Mouse (Mus musculus) embryonic facial prominence, embryonic 11.5 days (tissue): ENCODE results near the gene Nfix. TPM values are rescaled to one million over a fixed set of nuclear protein-coding genes. Genes with fewer than 3 reads are reported as not detected.

Experiments used
- ATAC-seq: fragments of 200-750 bp; cut with Nextera tagmentation; replicated peaks from 2 replicates; pipeline ENCODE4 v1.8.0; 2017; ENCODE audit warnings: low read depth; ENCODE audit not compliant: insufficient number of reproducible peaks, low FRiP score, low TSS enrichment
- DNase-seq: peaks from one replicate; pipeline ENCODE4 v3.0.0-alpha.2; 2015; ENCODE audit warnings: low spot score
- H3K27ac ChIP-seq: fragments of 300-500 bp; sonication (generic); replicated peaks from 2 replicates; pipeline ENCODE4 v1.5.1; 2014; ENCODE audit warnings: mild to moderate bottlenecking, low read depth, low read length, control low read depth
- H3K27me3 ChIP-seq: fragments of 300-500 bp; sonication (generic); 2 replicates; pipeline ENCODE4 v1.6.1; 2014; ENCODE audit warnings: mild to moderate bottlenecking, low read length, moderate library complexity, mixed read lengths; ENCODE audit not compliant: control insufficient read depth, insufficient read depth
- H3K36me3 ChIP-seq: fragments of 300-500 bp; sonication (generic); replicated peaks from 2 replicates; pipeline ENCODE4 v1.6.1; 2014; ENCODE audit warnings: low read depth, mild to moderate bottlenecking, low read length, moderate library complexity, mixed read lengths; ENCODE audit not compliant: control insufficient read depth, insufficient read depth
- H3K4me1 ChIP-seq: fragments of 300-500 bp; sonication (generic); 2 replicates; pipeline ENCODE4 v1.6.1; 2014; ENCODE audit warnings: low read length, mixed read lengths; ENCODE audit not compliant: control insufficient read depth, insufficient read depth
- H3K4me2 ChIP-seq: fragments of 300-500 bp; sonication (generic); 2 replicates; pipeline ENCODE4 v1.6.1; 2014; ENCODE audit warnings: low read depth, mild to moderate bottlenecking, control low read depth, low read length, moderate library complexity
- H3K4me3 ChIP-seq: fragments of 300-500 bp; sonication (generic); 2 replicates; pipeline ENCODE4 v1.5.1; 2014; ENCODE audit warnings: low read depth, low read length, control low read depth
- H3K9ac ChIP-seq: fragments of 300-500 bp; sonication (generic); replicated peaks from 2 replicates; pipeline ENCODE4 v1.6.1; 2014; ENCODE audit warnings: mild to moderate bottlenecking, control low read depth, low read length
- H3K9me3 ChIP-seq: fragments of 300-500 bp; sonication (generic); replicated peaks from 2 replicates; pipeline ENCODE4 v1.6.1; 2016; ENCODE audit warnings: mild to moderate bottlenecking, low read length, inconsistent platforms, mixed read lengths; ENCODE audit not compliant: control insufficient read depth
- WGBS: fragments of 180-500 bp; shearing (Covaris S2); extraction: QIAGEN DNeasy Blood & Tissue Kit; methylation state at CpG from one replicate; pipeline ENCODE4 v1.1.7; 2014; 5-methylcytosine and 5-hydroxymethylcytosine counted together
- polyA plus RNA-seq: library from polyadenylated mRNA; unstranded; fragments of >200 nt; fragmentation: Nextera tagmentation; extraction: Ambion mirVana; gene quantifications from 2 replicates; pipeline ENCODE4 v1.2.1, GENCODE M21; 2014

The Nfix gene
- polyA plus RNA-seq, 1 experiment from 2014 or later = 6.8 TPM

DNA sequence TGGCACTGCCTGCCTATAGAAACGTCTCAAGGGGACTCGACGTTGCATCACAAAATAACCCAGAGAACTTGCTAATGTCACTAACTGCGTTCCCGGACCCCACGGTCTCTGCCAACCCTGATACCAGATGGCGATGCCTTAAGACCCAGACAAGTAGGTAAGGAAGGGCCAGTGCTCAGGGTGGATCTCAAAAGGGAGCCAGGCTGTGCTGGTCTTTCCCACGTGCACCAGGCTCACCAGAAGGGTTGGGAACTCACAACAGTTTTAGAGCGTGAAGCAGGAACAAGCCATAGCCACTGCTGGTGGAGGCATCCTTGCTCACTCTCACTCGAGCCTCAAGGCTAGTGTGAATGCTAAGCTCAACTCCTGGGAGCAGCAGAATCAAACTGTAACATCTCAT, 32.9 kb downstream of the Nfix start:
- H3K4me1 ChIP-seq = peaks cover 9% of the 10 kb centered on the region
- H3K9ac ChIP-seq = no peak overlapping the region

GRCm38 (mm10) chr8:84766422-84766821, 33.7 kb downstream of the Nfix start:
- DNase-seq = no peak
- H3K4me3 ChIP-seq = no peak overlapping the region
- WGBS = 53% methylated on average over 9 of the region's 9 CpGs
- H3K9me3 ChIP-seq = no peaks in the 10 kb centered on the region
- no peak overlapping the region for H3K27ac ChIP-seq
- H3K27me3 ChIP-seq = peaks cover 89% of the 10 kb centered on the region
- H3K36me3 ChIP-seq = no peaks in the 10 kb centered on the region
- peaks cover 9% of the 10 kb centered on the region for H3K4me1 ChIP-seq
- H3K9ac ChIP-seq = no peak overlapping the region
- ATAC-seq = no peak
- no peak overlapping the region for H3K4me2 ChIP-seq

More for the DNA sequence above, 32.9 kb downstream of the Nfix start:
- H3K4me2 ChIP-seq = no peak overlapping the region
- no peaks in the 10 kb centered on the region for H3K36me3 ChIP-seq
- H3K9me3 ChIP-seq = no peaks in the 10 kb centered on the region
- no peak overlapping the region for H3K27ac ChIP-seq
- WGBS = 80% methylated on average over 10 of the region's 10 CpGs
- DNase-seq = no peak
- ATAC-seq = no peak
- peaks cover 92% of the 10 kb centered on the region for H3K27me3 ChIP-seq
- H3K4me3 ChIP-seq = no peak overlapping the region

DNA sequence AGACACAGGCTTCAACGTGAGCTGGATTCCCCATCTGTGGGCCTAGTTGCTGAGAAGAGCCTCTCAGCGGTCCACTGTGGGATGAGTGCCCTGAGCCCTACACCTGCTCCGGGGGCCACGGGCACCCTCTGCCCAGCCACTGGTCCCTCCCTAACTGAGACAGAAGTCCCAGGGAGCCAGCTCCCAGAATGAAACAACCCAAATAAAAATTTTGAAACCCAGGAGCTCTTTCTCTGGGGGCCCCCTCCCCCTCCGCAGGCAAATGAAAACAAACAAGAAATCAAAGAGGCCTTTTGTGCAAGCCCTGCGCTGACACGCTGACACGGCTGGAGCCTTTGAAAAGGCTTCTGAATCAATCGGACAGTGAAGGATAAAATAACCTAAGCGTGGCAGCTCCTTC, 34.5 kb downstream of the Nfix start:
- peaks cover 92% of the 10 kb centered on the region for H3K27me3 ChIP-seq
- no peak for DNase-seq
- H3K36me3 ChIP-seq = no peaks in the 10 kb centered on the region
- no peaks in the 10 kb centered on the region for H3K9me3 ChIP-seq
- ATAC-seq = no peak
- H3K9ac ChIP-seq = no peak overlapping the region; the same call in 1 of the 2 replicates
- H3K4me1 ChIP-seq = peaks cover 12% of the 10 kb centered on the region
- no peak overlapping the region for H3K4me2 ChIP-seq
- no peak overlapping the region for H3K27ac ChIP-seq
- H3K4me3 ChIP-seq = no peak overlapping the region
- WGBS = 8% methylated on average over 10 of the region's 10 CpGs

- no peaks in the 10 kb centered on the region for H3K36me3 ChIP-seq
- ATAC-seq = no peak
- WGBS = 70% methylated on average over 17 of the region's 17 CpGs
- no peak overlapping the region for H3K4me3 ChIP-seq
- H3K9me3 ChIP-seq = no peaks in the 10 kb centered on the region
- H3K27ac ChIP-seq = no peak overlapping the region
- no peak overlapping the region for H3K4me2 ChIP-seq
- H3K27me3 ChIP-seq = peaks cover 89% of the 10 kb centered on the region
- DNase-seq = no peak
- no peak overlapping the region; the same call in 1 of the 2 replicates for H3K9ac ChIP-seq
- peaks cover 8% of the 10 kb centered on the region for H3K4me1 ChIP-seq
Measured at GRCm38 (mm10) chr8:84764870-84765495, 35.2 kb downstream of the Nfix start.

DNA sequence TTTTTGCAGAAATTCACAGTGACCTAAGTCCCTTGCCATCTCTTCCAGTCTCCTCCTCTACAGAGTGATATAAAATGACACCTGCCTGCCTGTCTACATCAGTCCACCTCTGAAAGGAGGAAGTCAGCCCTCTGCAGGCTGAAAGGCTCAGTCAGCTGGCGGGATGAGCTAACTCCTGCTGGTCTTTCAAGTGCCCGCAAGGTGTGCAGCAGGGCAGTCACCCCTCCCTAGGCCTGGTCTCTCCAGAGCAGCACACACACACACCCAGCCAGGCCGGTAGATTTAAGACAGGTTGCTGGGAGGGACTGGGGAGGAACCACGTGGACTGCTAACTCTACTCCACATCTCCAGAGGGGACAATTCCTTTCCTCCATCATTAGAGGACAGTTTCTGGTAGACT, 36.0 kb downstream of the Nfix start:
- H3K27ac ChIP-seq = no peak overlapping the region
- H3K4me1 ChIP-seq = peaks cover 7% of the 10 kb centered on the region
- H3K36me3 ChIP-seq = no peaks in the 10 kb centered on the region
- H3K27me3 ChIP-seq = peaks cover 84% of the 10 kb centered on the region
- DNase-seq = no peak
- H3K4me3 ChIP-seq = no peak overlapping the region
- no peak overlapping the region for H3K9ac ChIP-seq
- H3K9me3 ChIP-seq = no peaks in the 10 kb centered on the region
- no peak overlapping the region for H3K4me2 ChIP-seq
- WGBS = 56% methylated on average over 4 of the region's 4 CpGs
- ATAC-seq = no peak

DNA sequence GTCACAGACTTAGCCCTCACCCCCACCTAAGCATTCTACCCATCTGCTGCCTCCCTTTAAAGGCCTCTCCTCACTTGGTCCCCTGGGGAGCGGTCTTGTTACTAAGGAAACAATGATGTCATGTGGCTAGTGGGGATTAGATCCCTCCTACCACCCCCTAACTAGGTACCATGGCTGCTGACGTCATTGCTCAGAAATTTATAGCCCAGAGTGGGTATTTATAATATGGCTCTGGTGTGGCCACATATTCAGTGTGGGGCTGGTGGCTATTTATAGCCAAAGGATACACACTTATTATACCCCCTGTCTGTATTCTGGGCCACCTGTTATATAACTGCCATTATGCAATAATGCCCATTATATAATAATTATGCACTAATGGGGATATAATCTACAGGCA, 39.2 kb downstream of the Nfix start:
- Histone ChIP-seq H3K4me3 (no peak overlapping the region), H3K36me3 (no peaks in the 10 kb centered on the region), H3K4me2 (no peak overlapping the region), H3K4me1 (peaks cover 7% of the 10 kb centered on the region), H3K27me3 (peaks cover 73% of the 10 kb centered on the region), H3K27ac (no peak overlapping the region), H3K9ac (no peak overlapping the region), H3K9me3 (no peaks in the 10 kb centered on the region)
- ATAC-seq (no peak), DNase-seq (no peak)
- 39% methylated on average over 2 of the region's 2 CpGs for WGBS

GRCm38 (mm10) chr8:84760405-84760805, 39.7 kb downstream of the Nfix start:
- H3K4me1 ChIP-seq = peaks cover 5% of the 10 kb centered on the region
- H3K36me3 ChIP-seq = no peaks in the 10 kb centered on the region
- no peaks in the 10 kb centered on the region for H3K9me3 ChIP-seq
- peaks cover 72% of the 10 kb centered on the region for H3K27me3 ChIP-seq
- ATAC-seq (peak; percentile 15; the same call in 1 of the 2 replicates), DNase-seq (no peak)
- no peak overlapping the region for H3K9ac ChIP-seq
- H3K4me3 ChIP-seq = no peak overlapping the region
- no peak overlapping the region for H3K4me2 ChIP-seq
- no peak overlapping the region for H3K27ac ChIP-seq
- WGBS = 54% methylated on average over 7 of the region's 7 CpGs

DNA sequence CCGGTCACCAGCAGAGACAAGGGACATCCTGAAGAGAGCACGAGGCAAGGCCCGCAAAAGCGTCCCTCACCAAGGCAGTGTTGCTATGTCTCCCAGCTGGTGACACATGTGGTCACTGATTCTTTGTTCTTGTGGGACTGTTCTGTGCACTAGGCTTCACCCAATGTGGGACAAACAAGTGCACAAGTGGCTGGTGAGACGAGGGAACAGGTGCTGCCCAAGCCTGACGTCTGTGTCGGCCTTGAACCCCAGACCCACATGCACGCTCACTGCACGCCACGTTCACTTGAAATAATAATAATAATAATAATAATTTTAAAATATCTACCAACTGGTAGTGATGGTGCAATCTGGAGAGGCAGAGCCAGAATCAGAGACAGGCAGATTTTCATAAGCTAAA, 40.4 kb downstream of the Nfix start:
- H3K9ac ChIP-seq = no peak overlapping the region
- no peak overlapping the region for H3K4me3 ChIP-seq
- H3K4me2 ChIP-seq = no peak overlapping the region
- 0 out of 2 replicates have a peak, but pooled peaks cover 3% of the 10 kb centered on the region for H3K4me1 ChIP-seq
- DNase-seq = no peak
- H3K27me3 ChIP-seq = peaks cover 71% of the 10 kb centered on the region
- H3K9me3 ChIP-seq = no peaks in the 10 kb centered on the region
- WGBS = 88% methylated on average over 10 of the region's 10 CpGs
- no peak for ATAC-seq
- H3K36me3 ChIP-seq = no peaks in the 10 kb centered on the region
- no peak overlapping the region for H3K27ac ChIP-seq
